ENCODE assay signal across 22 mouse cellular contexts in the genomic region with DNA sequence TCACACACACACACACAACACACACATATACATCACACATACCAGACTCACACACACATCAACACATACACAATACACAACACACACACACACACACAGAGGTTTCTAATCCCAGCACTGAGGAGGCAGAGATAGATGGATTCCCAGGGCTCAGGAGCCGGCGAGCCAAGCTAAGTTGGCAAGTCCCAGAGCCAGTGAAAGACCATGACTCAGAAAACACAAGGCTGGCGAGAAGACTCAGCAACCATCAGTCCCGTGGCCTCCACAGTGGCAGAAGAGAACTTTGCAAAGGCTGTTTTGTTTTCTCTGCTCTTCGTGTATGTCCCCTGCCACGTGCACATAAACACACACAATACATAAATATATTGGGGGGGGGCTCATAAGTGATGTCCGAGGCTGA. TPM values are rescaled to one million over a fixed set of nuclear protein-coding genes. Genes with fewer than 3 reads are reported as not detected.
"Had no signal": no experiment of that assay in that cellular context is flagged by ENCODE, and none has a peak within 500 bp of the region (broad histone marks: within the 10 kb centered on the region; RNA-seq: fewer than 3 reads in every experiment).

No protein-coding gene starts in this region.

- DNase-seq: kidney, adult 18-20 months; kidney, postnatal 36 days; layer of hippocampus, postnatal 36 days; liver, embryonic 13.5 days; lung, adult 2 months; lung, postnatal 14 days; lung, postnatal 4 days; retina, postnatal 1 day; right cerebral cortex, postnatal 25 days; spleen, adult 18-20 months; thymus, postnatal 25 days had no signal

- H3K4me1 ChIP-seq: liver, embryonic 13.5 days had no signal

- H3K27ac ChIP-seq: kidney, postnatal 0 days; left cerebral cortex, adult 2 months; liver, embryonic 13.5 days; stomach, embryonic 15.5 days had no signal

- ATAC-seq: intestine, embryonic 16.5 days; midbrain, embryonic 16.5 days had no signal

- H3K36me3 ChIP-seq: liver, embryonic 13.5 days; stomach, embryonic 15.5 days had no signal

- H3K9ac ChIP-seq: liver, embryonic 13.5 days; stomach, embryonic 15.5 days had no signal

- H3K4me3 ChIP-seq: left cerebral cortex, adult 2 months; liver, embryonic 13.5 days; stomach, embryonic 15.5 days had no signal

- H3K4me2 ChIP-seq: liver, embryonic 13.5 days; stomach, embryonic 15.5 days had no signal

- H3K9me3 ChIP-seq: liver, embryonic 13.5 days; stomach, embryonic 15.5 days had no signal

RNA-seq across cellular contexts. Expression of a gene that starts 34.0 kb away (rescaled TPM):
- total RNA-seq: megakaryocyte progenitor cell, adult 5-6 weeks; megakaryocyte-erythroid progenitor cell, adult 5-6 weeks had no signal

RNA-seq across cellular contexts. Expression of a gene that starts 47.0 kb away (rescaled TPM):
- total RNA-seq: liver, adult 2 months; megakaryocyte progenitor cell, adult 5-6 weeks; megakaryocyte-erythroid progenitor cell, adult 5-6 weeks had no signal
- polyA plus RNA-seq: limb, embryonic 11.5 days; liver, adult 2 months; liver, embryonic 13.5 days; liver, embryonic 16.5 days; thymus, postnatal 0 days had no signal
